Mouse (Mus musculus): Measurements from ENCODE around the gene Ganab. TPM values are rescaled to one million over a fixed set of nuclear protein-coding genes. Genes with fewer than 3 reads are reported as not detected.
A peak's percentile ranks its signal among the peaks of the same experiment; 100 is the strongest.

The Ganab gene
- polyA plus RNA-seq, 2 experiments: 91.7 to 212 TPM

GRCm38 (mm10) chr19:8962256-8962655 lies 64.4 kb downstream of the Ganab start:
- Histone ChIP-seq H3K27ac (replicated peaks; ENCODE audit: low read depth, low read length) (no peak overlapping the region), H3K4me3 (replicated peaks; ENCODE audit: low read length) (no peak overlapping the region), H3K9ac (ENCODE audit: low read depth, low read length, severe bottlenecking) (no peak overlapping the region), H3K4me1 (ENCODE audit: control insufficient read depth, insufficient read depth, low read length) (peaks cover 10% of the 10 kb centered on the region; the same call in 1 of the 2 replicates), H3K9me3 (ENCODE audit: control insufficient read depth, low read length) (no peaks in the 10 kb centered on the region), H3K27me3 (ENCODE audit: control insufficient read depth, insufficient read depth, low read length) (no peaks in the 10 kb centered on the region), H3K4me2 (replicated peaks; ENCODE audit: low read depth, low read length, severe bottlenecking) (no peak overlapping the region), H3K36me3 (ENCODE audit: control insufficient read depth, insufficient read depth, low read length) (peaks cover 86% of the 10 kb centered on the region)
- ATAC-seq (ENCODE audit: low FRiP score, low read depth) (no peak), DNase-seq (ENCODE audit: low spot score) (no peak)
- no peak for TF ChIP-seq POLR2A (IDR thresholded peaks at IDR 0.05; ENCODE audit: borderline replicate concordance, extremely low read depth, insufficient read depth, insufficient read length)
- WGBS: 88% methylated on average over 2 of the region's 2 CpGs

DNA sequence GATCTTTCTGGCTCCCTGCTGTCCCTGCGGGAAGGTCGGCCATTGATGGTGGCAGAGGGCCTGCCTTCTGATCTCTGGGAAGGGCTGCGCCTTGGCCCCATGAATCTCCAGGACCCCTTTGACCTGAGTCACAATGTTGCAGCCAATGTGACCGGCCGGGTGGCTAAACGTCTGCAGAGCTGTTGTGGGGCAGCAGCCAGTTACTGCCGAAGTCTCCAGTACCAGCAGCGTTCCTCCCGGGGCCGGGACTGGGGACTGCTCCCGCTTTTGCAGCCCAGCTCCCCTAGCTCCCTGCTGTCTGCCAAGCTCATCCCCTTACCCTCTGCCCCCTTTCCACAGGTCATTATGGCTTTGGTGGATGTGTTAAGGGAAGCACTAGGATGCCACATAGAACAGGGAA lies 67.2 kb downstream of the Ganab start:
- TF ChIP-seq POLR2A (IDR thresholded peaks at IDR 0.05; ENCODE audit: borderline replicate concordance, extremely low read depth, insufficient read depth, insufficient read length): no peak
- no peak for ATAC-seq (ENCODE audit: low FRiP score, low read depth)
- H3K9me3 ChIP-seq (ENCODE audit: control insufficient read depth, low read length): no peaks in the 10 kb centered on the region
- no peak for DNase-seq (ENCODE audit: low spot score)
- no peak overlapping the region for H3K4me2 ChIP-seq (replicated peaks; ENCODE audit: low read depth, low read length, severe bottlenecking)
- H3K27me3 ChIP-seq (ENCODE audit: control insufficient read depth, insufficient read depth, low read length): no peaks in the 10 kb centered on the region
- peaks cover 19% of the 10 kb centered on the region; the same call in 1 of the 2 replicates for H3K4me1 ChIP-seq (ENCODE audit: control insufficient read depth, insufficient read depth, low read length)
- 89% methylated on average over 11 of the region's 11 CpGs for WGBS
- no peak overlapping the region for H3K27ac ChIP-seq (replicated peaks; ENCODE audit: low read depth, low read length)
- peak overlapping the region; percentile 97; the same call in 1 of the 2 replicates for H3K9ac ChIP-seq (ENCODE audit: low read depth, low read length, severe bottlenecking)
- H3K4me3 ChIP-seq (replicated peaks; ENCODE audit: low read length): peak overlapping the region; percentile 2; the same call in 1 of the 2 replicates
- peaks cover 76% of the 10 kb centered on the region for H3K36me3 ChIP-seq (ENCODE audit: control insufficient read depth, insufficient read depth, low read length)

- no peaks in the 10 kb centered on the region for H3K27me3 ChIP-seq (ENCODE audit: control insufficient read depth, insufficient read depth, low read length)
- peak overlapping the region; percentile 92 for H3K4me3 ChIP-seq (replicated peaks; ENCODE audit: low read length)
- H3K27ac ChIP-seq (replicated peaks; ENCODE audit: low read depth, low read length): peak overlapping the region; percentile 97
- TF ChIP-seq POLR2A (IDR thresholded peaks at IDR 0.05; ENCODE audit: borderline replicate concordance, extremely low read depth, insufficient read depth, insufficient read length): no peak
- 79% methylated on average over 8 of the region's 8 CpGs for WGBS
- H3K9ac ChIP-seq (ENCODE audit: low read depth, low read length, severe bottlenecking): peak overlapping the region; percentile 97
- no peaks in the 10 kb centered on the region for H3K9me3 ChIP-seq (ENCODE audit: control insufficient read depth, low read length)
- H3K36me3 ChIP-seq (ENCODE audit: control insufficient read depth, insufficient read depth, low read length): peaks cover 76% of the 10 kb centered on the region
- peaks cover 19% of the 10 kb centered on the region; the same call in 1 of the 2 replicates for H3K4me1 ChIP-seq (ENCODE audit: control insufficient read depth, insufficient read depth, low read length)
- DNase-seq (ENCODE audit: low spot score) (no peak), ATAC-seq (ENCODE audit: low FRiP score, low read depth) (no peak)
- H3K4me2 ChIP-seq (replicated peaks; ENCODE audit: low read depth, low read length, severe bottlenecking): peak overlapping the region; percentile 73
Measured at GRCm38 (mm10) chr19:8965771-8966170, 67.9 kb downstream of the Ganab start.

GRCm38 (mm10) chr19:8966198-8966589 lies 68.3 kb downstream of the Ganab start:
- Histone ChIP-seq H3K9me3 (ENCODE audit: control insufficient read depth, low read length) (no peaks in the 10 kb centered on the region), H3K27ac (replicated peaks; ENCODE audit: low read depth, low read length) (peak overlapping the region; percentile 97), H3K27me3 (ENCODE audit: control insufficient read depth, insufficient read depth, low read length) (no peaks in the 10 kb centered on the region), H3K9ac (ENCODE audit: low read depth, low read length, severe bottlenecking) (peak overlapping the region; percentile 97), H3K4me3 (replicated peaks; ENCODE audit: low read length) (peak overlapping the region; percentile 92), H3K4me1 (ENCODE audit: control insufficient read depth, insufficient read depth, low read length) (peaks cover 19% of the 10 kb centered on the region; the same call in 1 of the 2 replicates), H3K4me2 (replicated peaks; ENCODE audit: low read depth, low read length, severe bottlenecking) (peak overlapping the region; percentile 73), H3K36me3 (ENCODE audit: control insufficient read depth, insufficient read depth, low read length) (peaks cover 77% of the 10 kb centered on the region)
- DNase-seq (ENCODE audit: low spot score): no peak
- no peak for ATAC-seq (ENCODE audit: low FRiP score, low read depth)
- TF ChIP-seq POLR2A (IDR thresholded peaks at IDR 0.05; ENCODE audit: borderline replicate concordance, extremely low read depth, insufficient read depth, insufficient read length): no peak
- WGBS: 27% methylated on average over 5 of the region's 5 CpGs

Small RNA genes lying within 50 kb of the gene (microRNA-seq; reads per million reads assigned to microRNA genes)
- not detected for gene Mir5136

Other genes starting within 250 kb of the Ganab start
Only the 30 nearest of the 33 such genes appear.
- gene Slc3a2, start 174.7 kb upstream of the Ganab start, polyA plus RNA-seq (2012; rRNA removed): 111 and 123 TPM in 2 replicates
- gene Slc3a2, start 174.7 kb upstream of the Ganab start, polyA plus RNA-seq (2014; fragmentation: Nextera tagmentation; extraction: Ambion mirVana): 101 and 109 TPM in 2 replicates
- gene Wdr74, start 162.2 kb upstream of the Ganab start, polyA plus RNA-seq (2012; rRNA removed): 66.4 and 66.6 TPM in 2 replicates
- 85.5 and 87.2 TPM in 2 replicates for gene Wdr74, start 162.2 kb upstream of the Ganab start, polyA plus RNA-seq (2014; fragmentation: Nextera tagmentation; extraction: Ambion mirVana)
- gene 1700092M07Rik, start 157.4 kb upstream of the Ganab start, polyA plus RNA-seq (2012; rRNA removed): 1.6 and 3.2 TPM in 2 replicates
- 1.6 and 2.1 TPM in 2 replicates for gene 1700092M07Rik, start 157.4 kb upstream of the Ganab start, polyA plus RNA-seq (2014; fragmentation: Nextera tagmentation; extraction: Ambion mirVana)
- gene Stx5a, start 156.7 kb upstream of the Ganab start, polyA plus RNA-seq (2012; rRNA removed): 188 and 197 TPM in 2 replicates
- gene Stx5a, start 156.7 kb upstream of the Ganab start, polyA plus RNA-seq (2014; fragmentation: Nextera tagmentation; extraction: Ambion mirVana): 161 and 174 TPM in 2 replicates
- gene Nxf1, start 141.0 kb upstream of the Ganab start, polyA plus RNA-seq (2012; rRNA removed): 263 and 265 TPM in 2 replicates
- gene Nxf1, start 141.0 kb upstream of the Ganab start, polyA plus RNA-seq (2014; fragmentation: Nextera tagmentation; extraction: Ambion mirVana): 168 and 187 TPM in 2 replicates
- gene Tmem223, start 127.1 kb upstream of the Ganab start, polyA plus RNA-seq (2012; rRNA removed): 192 and 275 TPM in 2 replicates
- 177 and 220 TPM in 2 replicates for gene Tmem223, start 127.1 kb upstream of the Ganab start, polyA plus RNA-seq (2014; fragmentation: Nextera tagmentation; extraction: Ambion mirVana)
- 63.5 and 97.1 TPM in 2 replicates for gene Tmem179b, start 123.6 kb upstream of the Ganab start, polyA plus RNA-seq (2012; rRNA removed)
- gene Tmem179b, start 123.6 kb upstream of the Ganab start, polyA plus RNA-seq (2014; fragmentation: Nextera tagmentation; extraction: Ambion mirVana): 83.6 and 84.2 TPM in 2 replicates
- gene Taf6l, start 111.7 kb upstream of the Ganab start, polyA plus RNA-seq (2012; rRNA removed): 22.4 and 29.1 TPM in 2 replicates
- gene Taf6l, start 111.7 kb upstream of the Ganab start, polyA plus RNA-seq (2014; fragmentation: Nextera tagmentation; extraction: Ambion mirVana): 21.3 and 21.8 TPM in 2 replicates
- 135 and 140 TPM in 2 replicates for gene Polr2g, start 99.5 kb upstream of the Ganab start, polyA plus RNA-seq (2012; rRNA removed)
- gene Polr2g, start 99.5 kb upstream of the Ganab start, polyA plus RNA-seq (2014; fragmentation: Nextera tagmentation; extraction: Ambion mirVana): 153 and 165 TPM in 2 replicates
- 3.5 and 3.9 TPM in 2 replicates for gene Zbtb3, start 95.5 kb upstream of the Ganab start, polyA plus RNA-seq (2012; rRNA removed)
- 5.3 and 5.6 TPM in 2 replicates for gene Zbtb3, start 95.5 kb upstream of the Ganab start, polyA plus RNA-seq (2014; fragmentation: Nextera tagmentation; extraction: Ambion mirVana)
- gene Ttc9c, start 78.7 kb upstream of the Ganab start, polyA plus RNA-seq (2012; rRNA removed): 48.3 and 54.3 TPM in 2 replicates
- gene Ttc9c, start 78.7 kb upstream of the Ganab start, polyA plus RNA-seq (2014; fragmentation: Nextera tagmentation; extraction: Ambion mirVana): 41.8 and 48.5 TPM in 2 replicates
- gene Hnrnpul2, start 78.1 kb upstream of the Ganab start, polyA plus RNA-seq (2012; rRNA removed): 59.4 and 88.6 TPM in 2 replicates
- gene Hnrnpul2, start 78.1 kb upstream of the Ganab start, polyA plus RNA-seq (2014; fragmentation: Nextera tagmentation; extraction: Ambion mirVana): 9.5 and 9.6 TPM in 2 replicates
- gene AC129217.1, start 68.3 kb upstream of the Ganab start, polyA plus RNA-seq (2012; rRNA removed): 0.51 and 3.0 TPM in 2 replicates
- not detected in 2 replicates for gene AC129217.1, start 68.3 kb upstream of the Ganab start, polyA plus RNA-seq (2014; fragmentation: Nextera tagmentation; extraction: Ambion mirVana)
- gene Bscl2, start 60.6 kb upstream of the Ganab start, polyA plus RNA-seq (2012; rRNA removed): 48.2 and 63.5 TPM in 2 replicates
- 50.2 and 51.3 TPM in 2 replicates for gene Bscl2, start 60.6 kb upstream of the Ganab start, polyA plus RNA-seq (2014; fragmentation: Nextera tagmentation; extraction: Ambion mirVana)
- 2.2 and 2.5 TPM in 2 replicates for gene Gng3, start 58.9 kb upstream of the Ganab start, polyA plus RNA-seq (2012; rRNA removed)
- gene Gng3, start 58.9 kb upstream of the Ganab start, polyA plus RNA-seq (2014; fragmentation: Nextera tagmentation; extraction: Ambion mirVana): 4.2 and 5.0 TPM in 2 replicates
- gene Lrrn4cl, start 47.3 kb upstream of the Ganab start, polyA plus RNA-seq (2012; rRNA removed): 1.9 and 2.1 TPM in 2 replicates
- 0.70 and 1.6 TPM in 2 replicates for gene Lrrn4cl, start 47.3 kb upstream of the Ganab start, polyA plus RNA-seq (2014; fragmentation: Nextera tagmentation; extraction: Ambion mirVana)
- gene Ubxn1, start 26.6 kb upstream of the Ganab start, polyA plus RNA-seq (2012; rRNA removed): 84.2 and 127 TPM in 2 replicates
- 154 and 166 TPM in 2 replicates for gene Ubxn1, start 26.6 kb upstream of the Ganab start, polyA plus RNA-seq (2014; fragmentation: Nextera tagmentation; extraction: Ambion mirVana)
- gene Uqcc3, start 17.1 kb upstream of the Ganab start, polyA plus RNA-seq (2012; rRNA removed): 33.9 and 51.3 TPM in 2 replicates
- gene Uqcc3, start 17.1 kb upstream of the Ganab start, polyA plus RNA-seq (2014; fragmentation: Nextera tagmentation; extraction: Ambion mirVana): 65.9 and 70.1 TPM in 2 replicates
- gene Lbhd1, start 14.3 kb upstream of the Ganab start, polyA plus RNA-seq (2012; rRNA removed): 6.0 and 6.1 TPM in 2 replicates
- 59.6 and 70.0 TPM in 2 replicates for gene Lbhd1, start 14.3 kb upstream of the Ganab start, polyA plus RNA-seq (2014; fragmentation: Nextera tagmentation; extraction: Ambion mirVana)
- gene Gm49403, start 14.1 kb upstream of the Ganab start, polyA plus RNA-seq (2012; rRNA removed): not detected in 2 replicates
- not detected in 2 replicates for gene Gm49403, start 14.1 kb upstream of the Ganab start, polyA plus RNA-seq (2014; fragmentation: Nextera tagmentation; extraction: Ambion mirVana)
- 50.1 and 92.1 TPM in 2 replicates for gene 1810009A15Rik, start 9.2 kb upstream of the Ganab start, polyA plus RNA-seq (2012; rRNA removed)
- gene 1810009A15Rik, start 9.2 kb upstream of the Ganab start, polyA plus RNA-seq (2014; fragmentation: Nextera tagmentation; extraction: Ambion mirVana): 80.2 and 87.6 TPM in 2 replicates
- gene Gm49416, start 9.1 kb upstream of the Ganab start, polyA plus RNA-seq (2012; rRNA removed): 0.38 TPM in 1 of 2 replicates, not detected in the other
- gene Gm49416, start 9.1 kb upstream of the Ganab start, polyA plus RNA-seq (2014; fragmentation: Nextera tagmentation; extraction: Ambion mirVana): 0.50 TPM in 1 of 2 replicates, not detected in the other
- gene Ints5, start 5.1 kb upstream of the Ganab start, polyA plus RNA-seq (2012; rRNA removed): 34.5 and 46.5 TPM in 2 replicates
- 33.4 and 36.6 TPM in 2 replicates for gene Ints5, start 5.1 kb upstream of the Ganab start, polyA plus RNA-seq (2014; fragmentation: Nextera tagmentation; extraction: Ambion mirVana)
- gene B3gat3, start 22.3 kb downstream of the Ganab start, polyA plus RNA-seq (2012; rRNA removed): 116 and 142 TPM in 2 replicates
- gene B3gat3, start 22.3 kb downstream of the Ganab start, polyA plus RNA-seq (2014; fragmentation: Nextera tagmentation; extraction: Ambion mirVana): 39.7 and 43.0 TPM in 2 replicates
- 5.2 and 7.1 TPM in 2 replicates for gene Rom1, start 31.3 kb downstream of the Ganab start, polyA plus RNA-seq (2012; rRNA removed)
- gene Rom1, start 31.3 kb downstream of the Ganab start, polyA plus RNA-seq (2014; fragmentation: Nextera tagmentation; extraction: Ambion mirVana): 2.0 and 2.4 TPM in 2 replicates
- gene Eml3, start 31.5 kb downstream of the Ganab start, polyA plus RNA-seq (2012; rRNA removed): 62.1 and 74.9 TPM in 2 replicates
- gene Eml3, start 31.5 kb downstream of the Ganab start, polyA plus RNA-seq (2014; fragmentation: Nextera tagmentation; extraction: Ambion mirVana): 21.5 and 25.2 TPM in 2 replicates
- 63.4 and 76.5 TPM in 2 replicates for gene Mta2, start 43.8 kb downstream of the Ganab start, polyA plus RNA-seq (2012; rRNA removed)
- gene Mta2, start 43.8 kb downstream of the Ganab start, polyA plus RNA-seq (2014; fragmentation: Nextera tagmentation; extraction: Ambion mirVana): 43.8 and 47.2 TPM in 2 replicates
- 28.6 and 33.6 TPM in 2 replicates for gene Tut1, start 55.8 kb downstream of the Ganab start, polyA plus RNA-seq (2012; rRNA removed)
- 27.6 and 29.2 TPM in 2 replicates for gene Tut1, start 55.8 kb downstream of the Ganab start, polyA plus RNA-seq (2014; fragmentation: Nextera tagmentation; extraction: Ambion mirVana)
- 530 and 577 TPM in 2 replicates for gene Eef1g, start 69.0 kb downstream of the Ganab start, polyA plus RNA-seq (2012; rRNA removed)
- gene Eef1g, start 69.0 kb downstream of the Ganab start, polyA plus RNA-seq (2014; fragmentation: Nextera tagmentation; extraction: Ambion mirVana): 499 and 500 TPM in 2 replicates
- 21.6 and 31.4 TPM in 2 replicates for gene Ahnak, start 91.2 kb downstream of the Ganab start, polyA plus RNA-seq (2012; rRNA removed)
- gene Ahnak, start 91.2 kb downstream of the Ganab start, polyA plus RNA-seq (2014; fragmentation: Nextera tagmentation; extraction: Ambion mirVana): 61.5 and 61.6 TPM in 2 replicates

All from limb, embryonic 14.5 days (tissue).